Mouse (Mus musculus) ovary, adult 18-20 months (tissue): Measurements from ENCODE around the gene Ube2k.

Experiments
- DNase-seq: peaks from one replicate; pipeline ENCODE4 v3.0.0; 2022; ENCODE audit warnings: low spot score, mixed read lengths

Gene Ube2k

DNA sequence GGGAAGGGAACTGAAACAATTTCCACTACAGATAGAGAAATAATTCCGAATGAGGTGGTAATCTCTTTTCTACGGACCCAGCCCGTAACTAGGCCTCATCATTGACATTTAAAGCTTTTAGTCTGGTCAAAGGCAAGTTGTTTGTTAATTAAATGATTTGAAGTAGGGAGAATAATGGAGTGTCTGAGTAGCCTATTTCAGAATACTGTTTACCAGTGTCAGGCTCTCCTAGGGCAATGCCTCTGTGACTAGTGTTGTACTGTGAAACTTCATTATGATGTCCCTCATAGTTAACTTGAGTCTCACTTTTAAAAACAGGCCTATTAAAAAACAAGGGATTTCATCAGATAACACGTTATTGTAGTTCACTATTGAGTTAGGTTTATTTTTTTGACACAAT, 1.1 kb downstream of the Ube2k start:
- no peak for DNase-seq

- no peak for DNase-seq
These were observed 1.8 kb downstream of the Ube2k start for GRCm38 (mm10) chr5:65538829-65539228.

GRCm38 (mm10) chr5:65539786-65540185, 2.8 kb downstream of the Ube2k start:
- DNase-seq = no peak

- DNase-seq = no peak
These were observed 4.9 kb downstream of the Ube2k start for GRCm38 (mm10) chr5:65541889-65542288.

DNA sequence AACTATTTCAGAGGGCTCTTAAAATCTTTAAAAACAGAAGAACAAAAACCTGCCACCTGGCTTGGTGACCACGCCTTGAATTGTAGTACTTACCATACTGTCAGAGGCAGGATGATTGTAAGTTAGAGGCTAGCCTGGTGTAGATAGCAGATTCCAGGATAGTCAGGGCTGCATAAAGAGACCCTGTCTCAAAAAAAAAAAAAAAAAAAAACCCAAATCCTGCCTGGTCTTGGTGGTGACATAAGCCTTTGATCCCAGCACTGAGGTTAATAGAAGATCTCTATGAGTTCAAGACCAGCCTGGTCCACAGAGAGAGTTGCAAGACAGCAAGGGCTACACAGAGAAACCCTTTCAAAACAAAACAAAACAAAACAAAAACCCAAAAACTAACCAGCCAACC, 6.5 kb downstream of the Ube2k start:
- DNase-seq = no peak

GRCm38 (mm10) chr5:65544616-65545015, 7.6 kb downstream of the Ube2k start:
- no peak for DNase-seq

DNA sequence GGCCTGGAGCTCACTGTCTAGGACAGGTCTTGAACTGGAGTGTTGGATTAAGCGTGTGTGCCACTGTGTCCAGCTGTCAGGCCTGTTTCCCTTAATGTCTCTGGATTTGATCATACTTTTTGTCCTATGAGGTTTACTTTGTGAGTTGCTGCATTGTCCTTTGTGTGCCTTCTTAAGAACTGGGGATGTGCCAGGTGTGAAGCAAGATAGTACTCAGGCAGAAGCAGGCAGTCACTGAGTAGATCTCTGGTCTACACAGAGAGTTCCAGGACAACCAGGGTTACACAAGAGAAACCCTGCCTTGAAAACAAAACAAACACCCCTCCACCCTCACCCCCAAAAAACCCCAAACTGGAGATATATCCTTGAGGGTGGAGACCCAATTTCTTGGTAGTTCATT, 12.6 kb downstream of the Ube2k start:
- DNase-seq = no peak

GRCm38 (mm10) chr5:65557109-65557508, 20.1 kb downstream of the Ube2k start:
- no peak for DNase-seq

GRCm38 (mm10) chr5:65561125-65561893, 24.3 kb downstream of the Ube2k start:
- DNase-seq = no peak

- DNase-seq = no peak
These were observed 28.5 kb downstream of the Ube2k start for GRCm38 (mm10) chr5:65565486-65565885.

DNA sequence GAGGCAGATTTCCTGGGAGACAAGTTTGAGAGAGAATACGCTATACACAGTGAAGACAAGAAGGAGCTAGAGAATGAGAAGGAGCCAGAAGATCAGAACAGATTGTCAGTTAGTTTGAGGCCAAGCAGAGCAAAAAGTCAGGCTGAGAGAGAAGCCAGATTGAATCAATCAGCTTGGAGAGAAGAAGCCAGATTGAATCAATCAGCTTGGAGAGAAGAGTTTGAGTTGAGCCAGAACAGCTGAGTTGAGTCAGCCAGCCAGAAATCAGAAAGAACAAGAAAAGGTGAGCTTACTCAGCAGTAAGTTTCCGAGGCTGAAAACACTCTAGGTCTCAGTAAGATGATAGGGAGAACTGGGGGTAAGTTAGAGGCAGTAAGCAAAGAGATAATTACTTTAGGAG, 37.8 kb downstream of the Ube2k start:
- no peak for DNase-seq

GRCm38 (mm10) chr5:65575896-65576295, 38.9 kb downstream of the Ube2k start:
- DNase-seq = no peak

- no peak for DNase-seq
These were observed 41.5 kb downstream of the Ube2k start for GRCm38 (mm10) chr5:65578545-65578944.

GRCm38 (mm10) chr5:65586291-65586690, 49.3 kb downstream of the Ube2k start:
- no peak for DNase-seq

DNA sequence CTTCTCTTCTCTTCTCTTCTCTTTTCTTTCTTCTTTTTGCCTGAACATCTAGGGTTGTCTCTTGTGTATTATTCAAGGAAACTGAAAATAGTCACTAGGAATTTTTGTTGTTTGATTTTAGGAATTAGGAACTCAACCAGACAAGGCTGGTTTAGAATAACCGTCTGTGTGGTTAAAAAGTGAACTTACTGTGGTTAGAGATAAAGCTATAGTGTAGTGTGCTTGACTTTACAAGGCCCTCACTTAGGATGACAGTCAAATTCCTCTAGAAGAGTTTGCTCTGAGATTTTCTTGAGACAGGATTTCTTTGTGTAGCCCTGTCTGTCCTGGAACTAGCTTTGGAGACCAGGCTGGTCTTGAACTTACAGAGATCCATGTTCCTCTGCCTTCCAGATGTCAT, 53.2 kb downstream of the Ube2k start:
- DNase-seq = no peak

DNA sequence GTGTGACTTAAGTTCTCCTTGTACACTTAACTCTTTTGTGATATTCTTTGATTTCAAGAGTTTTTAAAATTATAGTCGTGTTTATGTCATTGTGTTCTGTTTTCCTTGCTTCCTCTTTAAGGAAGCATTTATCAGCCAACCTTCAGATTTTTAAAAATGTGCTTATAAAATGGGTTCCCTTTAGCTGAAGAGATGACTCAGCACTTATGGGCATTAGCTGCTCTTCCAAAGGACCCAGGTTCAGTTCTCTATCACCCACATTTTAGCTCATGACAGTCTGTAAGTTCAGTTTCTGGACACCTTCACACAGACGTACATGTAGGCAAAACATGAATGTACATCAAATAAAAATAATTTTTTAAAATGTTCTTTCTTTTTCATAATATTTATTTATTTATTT, 55.4 kb downstream of the Ube2k start:
- DNase-seq = no peak

- no peak for DNase-seq
These were observed 62.6 kb downstream of the Ube2k start for GRCm38 (mm10) chr5:65599681-65600080.

DNA sequence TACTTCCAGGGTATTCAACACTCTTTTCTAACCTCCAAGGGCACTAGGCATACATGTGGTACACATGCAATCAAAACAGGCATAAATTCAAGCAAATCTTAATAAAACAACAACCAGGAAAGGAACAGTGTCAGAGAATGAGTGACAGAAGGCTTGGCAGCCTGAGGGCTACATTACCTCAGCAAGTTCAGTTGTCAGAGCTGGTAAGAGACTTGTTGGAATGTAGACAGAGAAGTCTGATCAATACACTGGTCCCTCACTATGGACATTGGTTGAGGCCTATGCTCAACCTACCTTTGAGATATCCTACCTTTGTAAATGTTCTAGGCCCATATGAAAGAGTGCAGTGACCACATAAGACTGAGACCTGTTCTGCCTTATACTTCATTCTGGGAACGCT, 69.8 kb downstream of the Ube2k start:
- no peak for DNase-seq

DNA sequence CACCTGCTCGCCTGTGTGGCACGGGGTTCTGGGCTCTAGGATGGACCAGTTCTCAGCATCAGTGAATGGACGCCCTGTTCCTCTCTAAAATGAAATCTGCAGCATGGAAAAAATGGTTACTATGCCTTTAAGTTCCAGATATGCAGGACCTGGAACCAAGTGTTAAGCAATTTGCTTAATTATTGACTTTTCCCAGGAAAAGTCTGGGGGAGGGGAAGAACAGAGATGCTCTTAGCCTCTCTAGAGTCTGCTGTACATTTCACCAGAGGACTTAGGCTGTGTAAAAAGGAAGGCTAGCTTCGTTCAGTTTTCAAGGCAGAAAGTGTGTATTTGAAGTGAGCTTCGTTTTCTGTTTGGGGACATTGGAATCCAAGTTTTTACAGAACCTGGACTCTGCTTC, 72.7 kb downstream of the Ube2k start:
- no peak for DNase-seq

- DNase-seq = no peak
These were observed 73.5 kb downstream of the Ube2k start for GRCm38 (mm10) chr5:65610541-65610940.

GRCm38 (mm10) chr5:65613152-65613924, 76.3 kb downstream of the Ube2k start:
- no peak for DNase-seq

DNA sequence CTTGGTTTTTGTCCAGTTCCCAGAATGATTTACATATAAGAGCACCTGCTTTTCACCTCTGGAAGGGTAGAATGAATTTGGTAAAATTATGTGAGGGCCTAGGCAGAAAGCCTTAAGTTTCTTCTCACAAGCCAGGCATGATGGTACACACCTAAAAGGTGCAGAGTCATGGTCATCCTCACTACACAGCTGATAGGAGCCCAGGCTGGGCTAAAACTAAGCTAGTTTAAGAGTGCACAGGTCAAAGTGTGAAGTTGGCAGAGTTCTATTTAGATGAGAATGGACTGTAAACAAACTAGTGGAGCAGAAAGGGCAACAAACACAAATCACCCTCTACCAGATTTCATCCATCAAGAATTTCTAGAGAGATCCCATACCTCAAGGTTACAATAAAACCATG, 87.3 kb downstream of the Ube2k start:
- no peak for DNase-seq

DNA sequence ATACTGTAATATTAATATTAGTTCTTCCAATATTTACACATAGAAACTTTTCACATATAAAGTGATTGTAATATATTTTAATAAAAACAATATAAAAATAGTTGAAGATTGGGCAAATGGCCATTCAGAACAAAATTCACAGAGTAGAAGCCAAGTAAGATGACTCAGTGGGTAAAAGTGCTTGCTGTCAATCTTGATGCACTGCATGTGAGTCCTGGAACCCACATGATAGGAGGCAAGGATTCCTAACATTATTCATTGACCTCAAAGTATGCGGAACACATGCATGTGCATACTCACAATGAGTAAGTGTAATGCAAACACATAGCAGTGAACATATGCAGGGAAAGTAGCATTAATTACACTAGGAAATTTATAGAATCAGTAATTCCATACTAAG, 101.9 kb downstream of the Ube2k start:
- DNase-seq = no peak
